Mouse (Mus musculus): ENCODE results near the gene Card14. TPM values are rescaled to one million over a fixed set of nuclear protein-coding genes. Genes with fewer than 3 reads are reported as not detected.

Card14 gene
- polyA plus RNA-seq, 1 experiment from 2014 or later = 0.06 TPM

DNA sequence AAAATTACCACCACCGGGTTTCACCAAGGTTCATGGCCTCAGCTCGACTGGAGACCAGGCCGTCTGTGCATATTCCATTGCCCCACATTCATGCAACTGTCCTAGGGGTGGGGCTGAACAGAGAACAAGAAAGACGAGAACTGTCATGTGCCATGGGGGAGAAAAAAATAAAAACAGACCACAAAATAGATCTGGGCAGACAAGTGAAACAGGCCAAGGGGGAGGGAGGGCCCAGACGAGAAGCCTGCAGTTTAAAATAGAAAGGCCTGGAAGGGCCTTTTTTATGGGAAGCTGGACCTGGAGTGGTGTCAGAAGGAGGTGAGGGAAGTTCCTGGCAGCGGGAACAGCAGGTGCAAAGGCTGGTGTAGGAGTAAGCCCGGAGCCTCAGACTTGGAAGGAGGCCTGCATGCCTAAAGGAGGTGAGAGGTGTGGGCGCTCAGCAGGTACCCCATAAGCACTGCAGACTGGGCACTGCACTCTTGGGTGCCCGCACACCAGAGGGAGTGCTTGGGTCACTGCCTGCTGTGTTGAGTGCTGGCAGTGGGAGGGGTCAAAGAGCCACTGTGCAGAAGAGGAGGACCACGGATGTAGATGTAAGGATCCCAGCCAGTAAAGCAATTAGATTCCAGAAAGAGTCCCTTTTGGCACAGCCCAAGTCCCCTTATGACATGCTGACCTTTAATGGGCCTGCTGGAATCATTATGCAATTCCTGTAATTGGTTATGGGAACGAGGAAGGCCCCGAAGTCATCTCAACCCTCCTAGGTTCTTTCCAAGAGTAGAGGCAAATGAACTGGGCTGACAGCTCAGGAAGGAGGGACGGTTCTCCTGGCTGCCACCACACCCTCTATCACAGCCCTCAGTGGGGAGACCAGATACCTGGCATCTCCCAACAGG lies 558 bp upstream of the Card14 start:
- no peak overlapping the region for H3K4me3 ChIP-seq
- peaks cover 20% of the 10 kb centered on the region; the same call in 1 of the 2 replicates for H3K27me3 ChIP-seq
- 65% methylated on average over 13 of the region's 13 CpGs for WGBS
- 0 out of 2 replicates have a peak, but pooled peaks cover 3% of the 10 kb centered on the region for H3K4me1 ChIP-seq
- H3K9me3 ChIP-seq = no peaks in the 10 kb centered on the region
- no peak overlapping the region for H3K27ac ChIP-seq (replicated peaks)
- ATAC-seq (ENCODE audit: low FRiP score, low read depth) = no peak
- H3K36me3 ChIP-seq = no peaks in the 10 kb centered on the region
- no peak overlapping the region for H3K4me2 ChIP-seq (replicated peaks)
- no peak overlapping the region for H3K9ac ChIP-seq (replicated peaks)

DNA sequence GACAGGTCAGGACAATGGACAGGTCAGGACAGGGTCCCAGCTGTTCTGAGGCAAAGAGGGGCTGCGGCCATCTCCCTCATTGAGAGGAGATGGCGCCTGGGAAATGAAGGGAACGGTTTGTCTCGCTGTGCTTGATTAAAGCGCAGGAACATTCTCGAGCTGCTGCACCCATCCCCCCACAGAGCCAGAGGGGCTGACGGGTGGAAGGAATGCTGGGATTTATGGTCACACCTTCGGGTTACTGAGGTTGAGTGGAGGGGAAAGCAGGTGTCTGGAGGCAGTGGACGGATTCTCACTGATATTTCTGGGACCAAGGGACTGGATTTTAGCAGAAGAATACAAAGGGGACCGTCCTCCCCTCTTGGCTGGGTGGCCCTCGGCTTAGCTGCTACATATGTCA lies 348 bp downstream of the Card14 start:
- Histone ChIP-seq H3K36me3 (no peaks in the 10 kb centered on the region), H3K9me3 (no peaks in the 10 kb centered on the region), H3K4me1 (0 out of 2 replicates have a peak, but pooled peaks cover 3% of the 10 kb centered on the region), H3K9ac (replicated peaks) (no peak overlapping the region), H3K4me3 (no peak overlapping the region), H3K27ac (replicated peaks) (no peak overlapping the region), H3K27me3 (peaks cover 20% of the 10 kb centered on the region; the same call in 1 of the 2 replicates), H3K4me2 (replicated peaks) (no peak overlapping the region)
- 34% methylated on average over 11 of the region's 11 CpGs for WGBS
- ATAC-seq (ENCODE audit: low FRiP score, low read depth) = no peak

DNA sequence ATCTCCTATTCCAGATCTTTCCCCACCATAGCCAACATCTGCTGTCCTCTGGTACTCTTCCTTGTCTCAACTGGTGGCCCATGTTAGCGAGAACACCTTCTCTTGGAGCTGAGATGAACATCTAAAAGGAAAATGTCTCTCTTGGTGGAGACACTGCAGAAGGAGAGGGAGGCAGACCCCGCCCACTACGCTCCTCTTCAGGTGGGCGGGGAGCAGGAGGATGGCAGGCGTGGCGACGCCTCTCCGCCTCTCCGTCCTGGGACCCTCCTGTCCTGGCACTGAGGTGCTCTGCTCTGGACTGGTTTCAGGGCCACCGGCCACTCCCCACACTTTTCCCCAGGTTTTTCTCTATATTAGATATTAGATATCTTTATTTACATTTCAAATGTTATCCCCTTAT lies 3.1 kb downstream of the Card14 start:
- WGBS = 11% methylated on average over 10 of the region's 10 CpGs
- Histone ChIP-seq H3K4me3 (no peak overlapping the region), H3K4me2 (replicated peaks) (no peak overlapping the region), H3K9me3 (no peaks in the 10 kb centered on the region), H3K4me1 (0 out of 2 replicates have a peak, but pooled peaks cover 3% of the 10 kb centered on the region), H3K27ac (replicated peaks) (no peak overlapping the region), H3K36me3 (no peaks in the 10 kb centered on the region), H3K9ac (replicated peaks) (no peak overlapping the region), H3K27me3 (peaks cover 8% of the 10 kb centered on the region; the same call in 1 of the 2 replicates)
- no peak for ATAC-seq (ENCODE audit: low FRiP score, low read depth)

DNA sequence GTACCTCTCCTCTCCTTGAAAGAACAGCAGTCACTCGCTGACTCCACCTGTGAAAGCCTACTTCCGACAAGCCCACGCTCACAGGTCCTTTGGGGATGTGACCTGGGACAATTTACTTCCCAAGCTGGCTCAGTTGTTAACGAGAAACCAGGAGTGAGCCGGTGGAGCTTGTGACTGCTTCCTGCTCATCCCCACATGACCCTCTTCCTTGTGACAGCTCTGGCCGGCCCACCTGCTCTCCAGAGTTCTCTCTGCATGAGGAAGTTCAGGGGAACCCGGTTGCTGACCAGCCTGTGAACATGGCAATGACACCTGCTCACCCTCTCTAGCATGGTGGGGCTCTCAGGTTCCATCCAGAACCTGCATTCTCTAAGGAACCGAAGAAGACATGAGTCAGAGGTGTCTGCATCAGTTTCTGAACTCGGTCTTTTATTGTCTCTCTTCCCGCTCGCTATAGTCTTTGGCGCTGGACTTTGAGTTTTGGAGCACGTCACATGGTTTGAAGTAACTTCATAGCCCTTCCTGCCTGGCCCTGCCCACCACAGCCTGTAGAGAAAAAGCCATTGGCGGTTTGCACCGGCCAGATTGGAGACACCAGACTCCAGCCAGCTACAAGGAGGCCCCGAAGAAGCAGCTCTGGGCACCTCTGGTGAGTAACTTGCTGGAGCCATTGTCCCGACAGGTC lies 6.8 kb downstream of the Card14 start:
- no peak for ATAC-seq (ENCODE audit: low FRiP score, low read depth)
- Histone ChIP-seq H3K27me3 (no peaks in the 10 kb centered on the region; the same call in 1 of the 2 replicates), H3K36me3 (no peaks in the 10 kb centered on the region), H3K4me1 (no peaks in the 10 kb centered on the region), H3K9ac (replicated peaks) (no peak overlapping the region), H3K27ac (replicated peaks) (no peak overlapping the region), H3K4me3 (no peak overlapping the region), H3K9me3 (no peaks in the 10 kb centered on the region), H3K4me2 (replicated peaks) (no peak overlapping the region)
- 85% methylated on average over 17 of the region's 17 CpGs for WGBS

DNA sequence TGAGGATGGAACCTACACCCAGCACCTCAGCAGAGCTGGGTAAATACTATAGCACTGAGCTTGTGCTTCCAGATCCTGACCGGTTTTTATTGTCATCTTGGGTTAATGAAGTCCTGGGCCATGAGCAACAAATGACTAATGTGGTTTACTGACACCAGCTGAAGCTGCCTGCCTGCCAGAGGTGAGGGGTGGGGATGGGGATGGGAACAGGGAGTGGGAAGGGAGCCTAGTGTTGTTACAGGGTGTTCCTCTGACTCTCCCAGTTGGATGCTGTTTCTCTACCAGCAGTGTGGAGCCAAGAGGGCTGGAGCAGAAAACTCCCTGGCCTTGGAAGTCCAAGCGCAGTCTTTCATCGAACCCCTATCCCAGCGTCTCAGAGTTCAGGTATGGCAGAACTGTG lies 9.2 kb downstream of the Card14 start:
- H3K4me2 ChIP-seq (replicated peaks) = no peak overlapping the region

DNA sequence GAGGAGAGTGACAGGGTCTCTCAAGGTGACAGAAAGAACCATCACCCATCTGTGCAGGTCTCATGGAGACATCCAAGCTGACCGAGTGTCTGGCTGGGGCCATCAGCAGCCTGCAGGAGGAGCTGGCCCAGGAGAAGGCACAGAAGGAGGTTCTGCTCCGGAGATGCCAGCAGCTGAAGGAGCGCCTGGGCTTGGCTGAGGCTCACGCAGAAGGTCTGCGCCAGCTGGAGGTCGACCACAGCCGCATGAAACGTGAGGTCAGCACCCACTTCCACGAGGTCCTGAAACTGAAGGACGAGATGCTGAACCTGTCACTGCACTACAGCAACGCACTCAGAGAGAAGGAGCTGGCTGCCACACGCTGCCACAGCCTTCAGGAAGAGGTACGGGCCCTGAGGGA lies 15.0 kb downstream of the Card14 start:
- no peak overlapping the region for H3K4me3 ChIP-seq
- H3K4me1 ChIP-seq = no peaks in the 10 kb centered on the region
- H3K4me2 ChIP-seq (replicated peaks) = no peak overlapping the region
- WGBS = 80% methylated on average over 13 of the region's 13 CpGs
- H3K27ac ChIP-seq (replicated peaks) = no peak overlapping the region
- peaks cover 5% of the 10 kb centered on the region; the same call in 1 of the 2 replicates for H3K9me3 ChIP-seq
- ATAC-seq (ENCODE audit: low FRiP score, low read depth) = no peak
- no peak overlapping the region for H3K9ac ChIP-seq (replicated peaks)
- peaks cover 6% of the 10 kb centered on the region; the same call in 1 of the 2 replicates for H3K27me3 ChIP-seq
- H3K36me3 ChIP-seq = no peaks in the 10 kb centered on the region

More for the DNA sequence above, 9.2 kb downstream of the Card14 start:
- Histone ChIP-seq H3K36me3 (no peaks in the 10 kb centered on the region), H3K27me3 (no peaks in the 10 kb centered on the region), H3K9me3 (no peaks in the 10 kb centered on the region), H3K27ac (replicated peaks) (no peak overlapping the region), H3K4me3 (no peak overlapping the region), H3K9ac (replicated peaks) (no peak overlapping the region), H3K4me1 (no peaks in the 10 kb centered on the region)
- no peak for ATAC-seq (ENCODE audit: low FRiP score, low read depth)
- 80% methylated on average over 4 of the region's 4 CpGs for WGBS

DNA sequence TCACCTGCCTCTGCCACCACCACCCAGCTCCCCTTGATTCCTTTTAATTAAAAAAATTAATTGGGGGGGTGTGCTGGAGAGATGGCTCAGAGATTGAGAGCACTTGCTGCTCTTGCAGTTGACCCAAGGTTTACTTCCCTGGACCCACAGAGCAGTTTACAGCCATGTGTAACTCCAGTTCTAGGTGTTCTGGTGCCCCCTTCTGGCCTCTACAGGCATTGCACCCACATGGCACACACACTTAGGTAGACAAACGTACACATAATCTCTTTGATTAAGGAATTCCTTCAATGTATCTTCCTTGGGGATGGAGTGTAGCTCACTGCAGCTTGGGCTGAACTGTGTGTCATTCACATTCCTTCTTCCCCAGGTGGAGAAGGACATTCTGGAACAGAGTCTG lies 17.5 kb downstream of the Card14 start:
- no peak overlapping the region for H3K9ac ChIP-seq (replicated peaks)
- H3K4me1 ChIP-seq = no peaks in the 10 kb centered on the region
- no peak overlapping the region for H3K27ac ChIP-seq (replicated peaks)
- H3K4me3 ChIP-seq = no peak overlapping the region
- no peaks in the 10 kb centered on the region for H3K36me3 ChIP-seq
- no peak overlapping the region for H3K4me2 ChIP-seq (replicated peaks)
- WGBS = 78% methylated on average over 1 of the region's 1 CpGs
- peaks cover 6% of the 10 kb centered on the region; the same call in 1 of the 2 replicates for H3K27me3 ChIP-seq
- H3K9me3 ChIP-seq = peaks cover 5% of the 10 kb centered on the region; the same call in 1 of the 2 replicates
- ATAC-seq (ENCODE audit: low FRiP score, low read depth) = no peak

DNA sequence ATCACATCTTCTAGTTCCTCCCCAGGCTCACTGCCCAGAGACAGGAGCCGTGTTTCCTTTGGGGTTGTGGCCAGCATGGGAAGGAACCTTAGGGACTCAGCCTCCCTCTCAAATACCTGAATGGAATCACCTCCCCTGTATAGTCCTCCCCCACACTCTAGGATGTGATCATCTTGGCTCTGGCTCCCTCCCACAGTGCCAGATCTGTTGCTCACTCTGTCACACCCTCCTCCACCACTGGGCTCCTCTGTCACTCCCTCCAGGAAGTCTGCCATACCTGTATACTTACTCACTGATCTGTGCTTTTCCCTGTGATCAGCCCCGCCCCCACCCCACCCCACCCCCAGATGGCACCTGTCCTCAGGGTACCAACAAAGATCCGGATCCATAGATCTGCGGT lies 23.0 kb downstream of the Card14 start:
- no peak for ATAC-seq (ENCODE audit: low FRiP score, low read depth)
- no peak overlapping the region for H3K27ac ChIP-seq (replicated peaks)
- no peaks in the 10 kb centered on the region for H3K9me3 ChIP-seq
- peaks cover 7% of the 10 kb centered on the region; the same call in 1 of the 2 replicates for H3K27me3 ChIP-seq
- H3K4me3 ChIP-seq = no peak overlapping the region
- H3K9ac ChIP-seq (replicated peaks) = no peak overlapping the region
- no peaks in the 10 kb centered on the region for H3K4me1 ChIP-seq
- H3K4me2 ChIP-seq (replicated peaks) = no peak overlapping the region
- no peaks in the 10 kb centered on the region for H3K36me3 ChIP-seq
- WGBS = 65% methylated on average over 4 of the region's 4 CpGs

DNA sequence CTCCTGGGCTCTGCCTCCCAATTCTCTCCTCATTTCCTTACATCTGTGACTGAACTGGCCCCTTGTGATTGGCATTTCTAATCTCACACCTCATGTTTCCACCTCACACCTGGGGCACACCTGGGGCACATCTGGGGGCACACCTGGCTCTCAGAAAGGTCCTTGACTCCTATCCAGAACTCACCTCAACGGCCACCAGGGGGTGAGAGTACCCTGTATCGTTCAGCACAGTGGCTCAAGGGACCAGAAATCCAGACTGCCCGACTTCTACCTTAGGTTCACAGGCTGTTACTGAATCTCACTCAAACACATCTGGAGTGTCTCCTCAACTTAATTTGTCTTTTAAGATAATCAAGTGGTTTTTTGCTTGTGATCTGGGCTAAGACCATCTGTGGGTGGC lies 24.4 kb downstream of the Card14 start:
- Histone ChIP-seq H3K9ac (replicated peaks) (no peak overlapping the region), H3K4me2 (replicated peaks) (no peak overlapping the region), H3K4me3 (no peak overlapping the region), H3K4me1 (no peaks in the 10 kb centered on the region), H3K27ac (replicated peaks) (no peak overlapping the region), H3K27me3 (peaks cover 3% of the 10 kb centered on the region; the same call in 1 of the 2 replicates), H3K36me3 (no peaks in the 10 kb centered on the region), H3K9me3 (no peaks in the 10 kb centered on the region)
- WGBS = 55% methylated on average over 3 of the region's 3 CpGs
- ATAC-seq (ENCODE audit: low FRiP score, low read depth) = no peak

DNA sequence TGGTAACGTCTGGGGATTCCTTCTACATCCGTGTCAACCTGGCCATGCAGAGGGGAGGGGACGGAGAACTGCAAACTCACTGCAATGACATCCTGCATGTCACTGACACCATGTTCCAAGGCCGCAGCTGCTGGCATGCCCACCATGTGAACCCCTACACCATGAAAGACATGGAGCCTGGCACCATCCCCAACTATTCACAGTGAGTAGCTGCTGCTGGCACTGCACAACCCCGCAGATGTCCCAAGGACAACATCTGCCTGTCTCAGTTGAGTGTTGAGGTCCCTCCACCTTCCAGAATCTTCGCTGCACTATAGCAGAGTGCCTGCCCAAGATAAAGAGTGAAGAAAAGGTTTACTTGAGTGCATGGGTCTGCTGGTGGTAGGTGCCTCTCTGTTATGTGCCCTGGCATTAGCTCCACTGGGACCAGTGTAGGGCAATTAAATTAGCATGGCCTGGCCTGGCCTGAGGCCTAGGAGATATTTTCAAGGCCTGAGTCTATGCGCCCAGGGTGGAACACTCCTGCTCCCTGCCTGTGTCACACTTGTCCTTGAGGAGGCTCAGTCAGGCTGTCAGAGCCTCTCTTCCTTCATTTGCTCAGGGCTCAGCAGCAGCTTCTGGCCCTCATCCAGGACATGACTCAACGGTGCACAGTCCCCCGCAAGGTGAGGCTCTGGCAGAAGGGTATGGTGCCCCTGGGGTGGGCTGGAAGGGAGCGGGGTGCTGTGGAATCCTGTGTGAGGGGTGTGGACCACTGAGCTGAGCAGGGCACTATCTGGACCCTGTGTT lies 30.9 kb downstream of the Card14 start:
- no peaks in the 10 kb centered on the region for H3K36me3 ChIP-seq
- WGBS = 83% methylated on average over 10 of the region's 10 CpGs
- no peak overlapping the region for H3K4me3 ChIP-seq
- no peak overlapping the region for H3K9ac ChIP-seq (replicated peaks)
- H3K9me3 ChIP-seq = no peaks in the 10 kb centered on the region
- H3K4me2 ChIP-seq (replicated peaks) = no peak overlapping the region
- no peaks in the 10 kb centered on the region for H3K27me3 ChIP-seq
- no peak overlapping the region for H3K27ac ChIP-seq (replicated peaks)
- no peak for ATAC-seq (ENCODE audit: low FRiP score, low read depth)
- 0 out of 2 replicates have a peak, but pooled peaks cover 5% of the 10 kb centered on the region for H3K4me1 ChIP-seq

DNA sequence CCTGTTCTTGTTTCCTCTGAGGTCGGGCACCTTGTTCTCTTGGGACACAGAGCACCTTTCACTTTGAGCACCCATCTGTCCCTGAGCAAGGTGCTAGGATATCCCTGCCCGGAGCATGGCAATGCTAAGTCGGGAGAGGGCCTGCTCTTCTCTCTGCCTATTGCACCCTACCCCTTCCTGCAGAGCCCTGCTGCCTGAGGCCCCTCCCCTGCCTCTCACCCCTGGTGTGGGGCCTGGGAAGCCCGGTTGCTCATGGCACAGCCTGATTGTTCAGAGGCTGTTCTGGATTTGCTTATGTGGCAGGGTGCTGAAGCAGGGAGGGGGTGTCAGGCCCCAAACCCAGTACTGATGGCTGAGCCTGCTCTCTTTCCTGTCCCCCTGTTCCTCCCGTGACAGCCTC lies 31.6 kb downstream of the Card14 start:
- H3K9ac ChIP-seq (replicated peaks) = no peak overlapping the region
- ATAC-seq (ENCODE audit: low FRiP score, low read depth) = 0 out of 2 replicates have a peak, but pooled peaks have one; percentile 19

More for the DNA sequence above, 31.6 kb downstream of the Card14 start:
- Histone ChIP-seq H3K27ac (replicated peaks) (no peak overlapping the region), H3K4me3 (no peak overlapping the region), H3K4me1 (0 out of 2 replicates have a peak, but pooled peaks cover 5% of the 10 kb centered on the region), H3K36me3 (no peaks in the 10 kb centered on the region), H3K27me3 (no peaks in the 10 kb centered on the region), H3K9me3 (no peaks in the 10 kb centered on the region), H3K4me2 (replicated peaks) (no peak overlapping the region)
- 53% methylated on average over 5 of the region's 5 CpGs for WGBS
